Mouse (Mus musculus): ENCODE measurements around the gene Gpt2. TPM values are rescaled to one million over a fixed set of nuclear protein-coding genes. Genes with fewer than 3 reads are reported as not detected.

Gene Gpt2
- polyA plus RNA-seq, 1 experiment from 2014 or later = 5.7 TPM

DNA sequence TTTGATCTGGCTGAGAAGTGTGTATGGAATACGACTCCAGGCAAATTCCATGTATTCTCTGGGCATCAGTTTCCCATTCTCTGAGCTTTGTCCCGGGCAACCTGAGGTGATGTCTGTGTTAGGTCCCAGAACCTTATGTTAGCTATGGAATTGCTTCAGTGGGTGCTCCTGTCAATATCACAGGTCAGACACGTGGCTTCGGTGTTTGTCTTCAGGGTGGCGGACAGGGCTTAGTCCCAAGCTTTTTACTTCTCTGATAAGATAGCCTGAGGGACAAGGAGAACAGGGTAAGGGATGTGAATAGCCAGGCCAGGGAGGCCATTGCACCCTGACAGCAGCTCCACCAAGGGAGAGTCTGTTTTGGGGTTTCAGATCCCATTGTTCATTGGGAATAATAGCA lies 3.7 kb downstream of the Gpt2 start:
- Histone ChIP-seq H3K27me3 (ENCODE audit: control insufficient read depth, insufficient read depth, low read length) (no peaks in the 10 kb centered on the region), H3K36me3 (ENCODE audit: control insufficient read depth, insufficient read depth) (no peaks in the 10 kb centered on the region), H3K4me2 (ENCODE audit: low read depth, low read length) (no peak overlapping the region), H3K4me1 (ENCODE audit: control insufficient read depth, insufficient read depth, low read length) (peaks cover 4% of the 10 kb centered on the region; the same call in 1 of the 2 replicates), H3K27ac (ENCODE audit: low read length) (no peak overlapping the region), H3K9ac (ENCODE audit: low read length) (no peak overlapping the region), H3K4me3 (ENCODE audit: low read length) (no peak overlapping the region), H3K9me3 (replicated peaks; ENCODE audit: control insufficient read depth, low read length) (no peaks in the 10 kb centered on the region)
- WGBS = 66% methylated on average over 5 of the region's 5 CpGs
- no peak for ATAC-seq (replicated peaks; ENCODE audit: extremely low read depth, insufficient read depth, low FRiP score)

DNA sequence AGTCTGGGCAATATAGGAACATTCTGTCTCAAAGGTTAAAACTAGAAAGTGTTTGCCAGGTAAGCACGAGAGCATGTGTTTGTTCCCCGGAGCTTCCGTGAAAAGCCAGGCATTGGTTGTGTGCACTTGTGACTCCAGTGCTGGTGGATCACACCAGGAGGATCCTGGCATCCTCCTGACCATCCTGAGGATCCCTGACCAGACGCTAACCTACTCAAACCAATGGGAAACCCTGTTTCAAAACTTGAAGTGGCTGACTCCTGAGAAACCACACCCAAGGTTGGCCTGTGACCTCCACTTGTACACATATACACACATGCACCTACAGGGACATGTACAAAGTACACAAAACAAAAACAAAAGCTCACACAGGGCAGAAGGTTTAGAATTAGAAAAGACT lies 4.4 kb downstream of the Gpt2 start:
- Histone ChIP-seq H3K9ac (ENCODE audit: low read length) (no peak overlapping the region), H3K4me1 (ENCODE audit: control insufficient read depth, insufficient read depth, low read length) (peaks cover 9% of the 10 kb centered on the region), H3K4me2 (ENCODE audit: low read depth, low read length) (no peak overlapping the region), H3K4me3 (ENCODE audit: low read length) (no peak overlapping the region), H3K9me3 (replicated peaks; ENCODE audit: control insufficient read depth, low read length) (no peaks in the 10 kb centered on the region), H3K36me3 (ENCODE audit: control insufficient read depth, insufficient read depth) (no peaks in the 10 kb centered on the region), H3K27me3 (ENCODE audit: control insufficient read depth, insufficient read depth, low read length) (no peaks in the 10 kb centered on the region), H3K27ac (ENCODE audit: low read length) (no peak overlapping the region)
- ATAC-seq (replicated peaks; ENCODE audit: extremely low read depth, insufficient read depth, low FRiP score) = no peak
- WGBS = 88% methylated on average over 4 of the region's 4 CpGs

DNA sequence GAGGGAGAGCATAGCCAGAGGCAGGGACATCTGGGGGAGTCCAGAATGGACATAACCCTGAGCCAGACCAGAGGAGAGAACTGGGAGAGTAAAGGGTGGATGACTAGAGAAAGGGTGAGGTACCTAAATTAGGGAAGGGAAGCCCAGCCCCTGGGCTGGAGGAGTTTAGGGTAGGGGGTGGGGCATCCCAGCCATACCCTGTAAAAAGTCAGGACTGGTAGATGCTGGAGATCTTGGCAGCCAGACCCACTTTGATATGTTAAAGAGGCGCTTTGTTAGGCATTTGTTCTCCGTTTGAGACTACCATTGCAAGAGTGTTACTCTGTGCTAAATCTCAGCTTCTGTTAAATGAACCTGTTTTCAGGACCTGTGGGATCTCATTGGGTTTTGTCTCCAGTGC lies 6.2 kb downstream of the Gpt2 start:
- Histone ChIP-seq H3K4me1 (ENCODE audit: control insufficient read depth, insufficient read depth, low read length) (peaks cover 7% of the 10 kb centered on the region), H3K4me2 (ENCODE audit: low read depth, low read length) (no peak overlapping the region), H3K27ac (ENCODE audit: low read length) (no peak overlapping the region), H3K4me3 (ENCODE audit: low read length) (no peak overlapping the region), H3K27me3 (ENCODE audit: control insufficient read depth, insufficient read depth, low read length) (no peaks in the 10 kb centered on the region), H3K9ac (ENCODE audit: low read length) (no peak overlapping the region), H3K9me3 (replicated peaks; ENCODE audit: control insufficient read depth, low read length) (no peaks in the 10 kb centered on the region), H3K36me3 (ENCODE audit: control insufficient read depth, insufficient read depth) (no peaks in the 10 kb centered on the region)
- no peak for ATAC-seq (replicated peaks; ENCODE audit: extremely low read depth, insufficient read depth, low FRiP score)
- 50% methylated on average over 2 of the region's 2 CpGs for WGBS

GRCm38 (mm10) chr8:85500460-85500859 lies 8.1 kb downstream of the Gpt2 start:
- ATAC-seq (replicated peaks; ENCODE audit: extremely low read depth, insufficient read depth, low FRiP score) = no peak
- Histone ChIP-seq H3K4me3 (ENCODE audit: low read length) (no peak overlapping the region), H3K27me3 (ENCODE audit: control insufficient read depth, insufficient read depth, low read length) (no peaks in the 10 kb centered on the region), H3K27ac (ENCODE audit: low read length) (0 out of 2 replicates have a peak overlapping the region, but pooled peaks have one; percentile 9), H3K9ac (ENCODE audit: low read length) (no peak overlapping the region), H3K4me1 (ENCODE audit: control insufficient read depth, insufficient read depth, low read length) (peaks cover 7% of the 10 kb centered on the region), H3K4me2 (ENCODE audit: low read depth, low read length) (no peak overlapping the region), H3K36me3 (ENCODE audit: control insufficient read depth, insufficient read depth) (no peaks in the 10 kb centered on the region), H3K9me3 (replicated peaks; ENCODE audit: control insufficient read depth, low read length) (no peaks in the 10 kb centered on the region)
- WGBS = 68% methylated on average over 10 of the region's 10 CpGs

- no peaks in the 10 kb centered on the region for H3K36me3 ChIP-seq (ENCODE audit: control insufficient read depth, insufficient read depth)
- ATAC-seq (replicated peaks; ENCODE audit: extremely low read depth, insufficient read depth, low FRiP score) = peak; percentile 75; the same call in 1 of the 2 replicates
- no peak overlapping the region for H3K9ac ChIP-seq (ENCODE audit: low read length)
- peaks cover 7% of the 10 kb centered on the region for H3K4me1 ChIP-seq (ENCODE audit: control insufficient read depth, insufficient read depth, low read length)
- H3K4me3 ChIP-seq (ENCODE audit: low read length) = no peak overlapping the region
- 0 out of 2 replicates have a peak overlapping the region, but pooled peaks have one; percentile 9 for H3K27ac ChIP-seq (ENCODE audit: low read length)
- 65% methylated on average over 11 of the region's 11 CpGs for WGBS
- no peaks in the 10 kb centered on the region for H3K9me3 ChIP-seq (replicated peaks; ENCODE audit: control insufficient read depth, low read length)
- H3K27me3 ChIP-seq (ENCODE audit: control insufficient read depth, insufficient read depth, low read length) = no peaks in the 10 kb centered on the region
- H3K4me2 ChIP-seq (ENCODE audit: low read depth, low read length) = no peak overlapping the region
These were observed 8.7 kb downstream of the Gpt2 start for GRCm38 (mm10) chr8:85500955-85501685.

DNA sequence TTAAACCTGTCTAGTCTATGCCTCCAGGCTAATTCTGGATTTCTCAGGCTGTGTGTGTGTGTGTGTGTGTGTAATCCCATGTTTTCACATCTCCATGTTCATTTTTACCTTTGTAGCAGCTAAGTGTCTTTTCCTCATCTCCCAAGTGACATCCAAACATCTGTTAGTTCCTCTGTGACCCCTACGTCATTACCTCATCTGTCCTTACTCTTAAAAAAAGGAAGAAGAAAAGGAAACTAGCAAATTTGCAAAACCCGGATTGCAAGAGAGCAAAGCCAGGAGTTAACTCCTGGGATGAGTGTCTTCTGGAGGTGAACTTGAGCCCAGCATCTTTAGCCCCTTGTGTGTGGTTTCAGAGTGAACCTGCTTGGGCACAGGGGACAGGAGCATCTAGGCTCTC lies 10.0 kb downstream of the Gpt2 start:
- H3K4me1 ChIP-seq (ENCODE audit: control insufficient read depth, insufficient read depth, low read length) = peaks cover 7% of the 10 kb centered on the region
- no peaks in the 10 kb centered on the region for H3K9me3 ChIP-seq (replicated peaks; ENCODE audit: control insufficient read depth, low read length)
- no peak overlapping the region for H3K9ac ChIP-seq (ENCODE audit: low read length)
- no peaks in the 10 kb centered on the region for H3K36me3 ChIP-seq (ENCODE audit: control insufficient read depth, insufficient read depth)
- H3K4me3 ChIP-seq (ENCODE audit: low read length) = no peak overlapping the region
- H3K27ac ChIP-seq (ENCODE audit: low read length) = no peak overlapping the region
- no peak for ATAC-seq (replicated peaks; ENCODE audit: extremely low read depth, insufficient read depth, low FRiP score)
- H3K4me2 ChIP-seq (ENCODE audit: low read depth, low read length) = no peak overlapping the region
- 74% methylated on average over 2 of the region's 2 CpGs for WGBS
- H3K27me3 ChIP-seq (ENCODE audit: control insufficient read depth, insufficient read depth, low read length) = no peaks in the 10 kb centered on the region

DNA sequence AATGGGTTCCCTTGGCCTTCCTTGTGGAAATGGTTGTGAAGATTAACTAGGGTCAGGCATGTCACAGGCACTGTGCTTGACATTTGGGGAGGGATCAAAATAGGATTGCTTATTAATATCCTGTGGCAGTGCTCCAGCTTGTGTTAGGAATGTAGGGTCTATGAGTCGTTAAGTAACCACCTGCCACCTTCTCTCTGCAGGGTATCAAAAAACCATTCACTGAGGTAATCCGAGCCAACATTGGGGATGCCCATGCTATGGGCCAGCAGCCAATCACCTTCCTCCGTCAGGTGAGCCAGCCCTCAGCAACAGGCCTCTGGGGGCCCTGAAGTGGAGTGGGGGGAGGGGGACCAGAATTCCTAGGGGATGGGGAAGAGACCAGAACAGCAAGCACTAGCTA lies 10.7 kb downstream of the Gpt2 start:
- Histone ChIP-seq H3K27ac (ENCODE audit: low read length) (no peak overlapping the region), H3K9ac (ENCODE audit: low read length) (no peak overlapping the region), H3K4me2 (ENCODE audit: low read depth, low read length) (no peak overlapping the region), H3K36me3 (ENCODE audit: control insufficient read depth, insufficient read depth) (no peaks in the 10 kb centered on the region), H3K9me3 (replicated peaks; ENCODE audit: control insufficient read depth, low read length) (no peaks in the 10 kb centered on the region), H3K4me1 (ENCODE audit: control insufficient read depth, insufficient read depth, low read length) (peaks cover 7% of the 10 kb centered on the region), H3K27me3 (ENCODE audit: control insufficient read depth, insufficient read depth, low read length) (no peaks in the 10 kb centered on the region), H3K4me3 (ENCODE audit: low read length) (no peak overlapping the region)
- ATAC-seq (replicated peaks; ENCODE audit: extremely low read depth, insufficient read depth, low FRiP score) = no peak
- 53% methylated on average over 3 of the region's 3 CpGs for WGBS

- Histone ChIP-seq H3K27ac (ENCODE audit: low read length) (no peak overlapping the region), H3K9me3 (replicated peaks; ENCODE audit: control insufficient read depth, low read length) (no peaks in the 10 kb centered on the region), H3K36me3 (ENCODE audit: control insufficient read depth, insufficient read depth) (no peaks in the 10 kb centered on the region), H3K4me2 (ENCODE audit: low read depth, low read length) (no peak overlapping the region), H3K4me3 (ENCODE audit: low read length) (no peak overlapping the region), H3K9ac (ENCODE audit: low read length) (no peak overlapping the region), H3K27me3 (ENCODE audit: control insufficient read depth, insufficient read depth, low read length) (no peaks in the 10 kb centered on the region), H3K4me1 (ENCODE audit: control insufficient read depth, insufficient read depth, low read length) (peaks cover 7% of the 10 kb centered on the region)
- ATAC-seq (replicated peaks; ENCODE audit: extremely low read depth, insufficient read depth, low FRiP score) = no peak
- WGBS = 79% methylated on average over 6 of the region's 6 CpGs
These were observed 12.3 kb downstream of the Gpt2 start for GRCm38 (mm10) chr8:85504704-85505103.

DNA sequence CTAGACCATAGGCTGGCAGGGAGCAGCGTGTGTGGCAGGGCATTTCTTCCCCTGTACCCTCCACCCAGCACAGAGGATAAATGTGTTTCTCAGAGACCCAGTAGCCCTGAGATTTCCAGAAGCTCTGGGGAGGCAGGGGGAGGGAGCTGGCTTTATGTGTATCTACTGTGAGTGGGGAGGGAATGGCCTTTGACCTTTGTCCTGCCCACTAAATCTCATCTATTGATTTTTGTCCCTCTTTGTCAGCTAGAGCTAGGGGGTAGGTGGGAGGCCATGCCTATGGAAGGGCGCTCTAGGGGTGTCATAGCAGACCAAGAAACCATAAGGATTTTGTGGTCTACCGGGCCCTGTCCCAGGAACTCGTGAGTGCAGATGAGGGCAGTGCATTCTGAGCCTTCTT lies 14.2 kb downstream of the Gpt2 start:
- no peak overlapping the region for H3K4me3 ChIP-seq (ENCODE audit: low read length)
- no peak overlapping the region for H3K9ac ChIP-seq (ENCODE audit: low read length)
- H3K4me2 ChIP-seq (ENCODE audit: low read depth, low read length) = no peak overlapping the region
- ATAC-seq (replicated peaks; ENCODE audit: extremely low read depth, insufficient read depth, low FRiP score) = no peak
- H3K36me3 ChIP-seq (ENCODE audit: control insufficient read depth, insufficient read depth) = no peaks in the 10 kb centered on the region
- H3K4me1 ChIP-seq (ENCODE audit: control insufficient read depth, insufficient read depth, low read length) = peaks cover under 1% of the 10 kb centered on the region; the same call in 1 of the 2 replicates
- no peaks in the 10 kb centered on the region for H3K9me3 ChIP-seq (replicated peaks; ENCODE audit: control insufficient read depth, low read length)
- 86% methylated on average over 4 of the region's 4 CpGs for whole genome bisulfite sequencing
- H3K27me3 ChIP-seq (ENCODE audit: control insufficient read depth, insufficient read depth, low read length) = no peaks in the 10 kb centered on the region
- no peak overlapping the region for H3K27ac ChIP-seq (ENCODE audit: low read length)

Measured in heart, embryonic 16.5 days (tissue).